Mouse (Mus musculus) bone marrow macrophage, adult 2 months (primary cell): ENCODE results near the gene Phldb2.

Experiments
- CTCF ChIP-seq: IDR thresholded peaks from 2 replicates; pipeline ENCODE4 v1.5.1; 2012; ENCODE audit warnings: low read depth, mild to moderate bottlenecking, low read length, moderate library complexity
- POLR2A ChIP-seq: IDR thresholded peaks from 2 replicates; pipeline ENCODE4 v1.6.1; 2012; ENCODE audit warnings: mild to moderate bottlenecking, low read depth, low read length, borderline replicate concordance

DNA sequence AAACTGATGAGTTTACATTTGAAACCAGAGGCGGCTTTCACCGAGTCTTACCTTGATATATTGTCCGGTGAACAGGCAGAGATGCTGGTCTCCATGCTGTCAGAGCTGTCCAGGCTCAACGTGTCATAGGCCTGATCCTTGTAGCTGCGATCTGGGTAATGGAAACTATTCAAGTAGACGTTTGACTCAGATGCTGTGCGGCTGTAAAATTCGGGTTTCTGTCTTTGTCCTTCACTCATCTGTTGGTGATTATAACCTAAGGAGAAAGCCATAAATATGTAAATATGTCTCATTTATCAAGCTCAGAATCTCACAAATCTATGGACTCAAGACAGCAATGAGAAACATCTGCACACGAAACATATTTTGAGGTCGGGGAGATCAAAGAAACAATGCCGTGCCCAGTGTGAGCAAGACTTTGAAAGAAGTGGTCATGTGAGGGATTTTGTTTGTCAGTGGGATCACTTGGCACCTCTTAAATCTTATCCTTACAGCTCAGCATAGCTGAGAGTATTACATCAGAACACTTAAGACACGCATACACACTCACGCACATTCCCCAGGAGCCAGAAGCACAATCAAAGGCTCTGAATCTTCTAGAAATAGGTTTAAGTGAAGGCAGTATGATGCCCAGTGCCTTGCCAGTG lies 190.4 kb downstream of the Phldb2 start:
- TF ChIP-seq POLR2A, result no peak
- no peak for TF ChIP-seq CTCF
